Mouse (Mus musculus): ENCODE measurements around the gene Rad51b.

Gene Rad51b

GRCm38 (mm10) chr12:79766116-79766515, 469.0 kb downstream of the Rad51b start:
- DNase-seq (ENCODE audit: low spot score in 2 of 2) = no peak

- no peak for DNase-seq (ENCODE audit: low spot score in 2 of 2)
Measured at GRCm38 (mm10) chr12:79768741-79769322, 471.8 kb downstream of the Rad51b start.

GRCm38 (mm10) chr12:79769763-79770162, 472.7 kb downstream of the Rad51b start:
- DNase-seq (ENCODE audit: low spot score in 2 of 2) = no peak

DNA sequence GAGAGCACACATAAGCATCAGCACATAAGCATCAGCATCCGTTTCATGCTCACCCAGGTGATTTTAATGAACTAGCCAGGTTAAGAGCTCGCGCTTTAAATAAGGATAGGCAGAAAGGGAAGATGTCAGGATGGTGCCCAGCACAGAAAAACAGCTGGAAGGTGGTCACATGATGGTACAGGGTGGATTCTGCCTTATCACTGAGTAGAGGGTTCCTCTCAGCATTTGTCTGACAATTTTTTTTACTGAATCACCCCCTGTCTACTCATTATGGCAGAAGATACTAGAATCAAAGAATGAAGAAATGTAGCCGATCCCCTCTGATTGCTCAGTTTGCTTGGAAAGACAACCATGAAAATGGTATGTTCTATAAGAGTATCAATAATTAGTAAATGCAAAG, 474.1 kb downstream of the Rad51b start:
- no peak for DNase-seq (ENCODE audit: low spot score in 2 of 2)

GRCm38 (mm10) chr12:79771741-79772140, 474.7 kb downstream of the Rad51b start:
- no peak for DNase-seq (ENCODE audit: low spot score in 2 of 2)

GRCm38 (mm10) chr12:79773246-79773645, 476.2 kb downstream of the Rad51b start:
- no peak for DNase-seq (ENCODE audit: low spot score in 2 of 2)

GRCm38 (mm10) chr12:79774571-79774970, 477.5 kb downstream of the Rad51b start:
- DNase-seq (ENCODE audit: low spot score in 2 of 2) = no peak

DNA sequence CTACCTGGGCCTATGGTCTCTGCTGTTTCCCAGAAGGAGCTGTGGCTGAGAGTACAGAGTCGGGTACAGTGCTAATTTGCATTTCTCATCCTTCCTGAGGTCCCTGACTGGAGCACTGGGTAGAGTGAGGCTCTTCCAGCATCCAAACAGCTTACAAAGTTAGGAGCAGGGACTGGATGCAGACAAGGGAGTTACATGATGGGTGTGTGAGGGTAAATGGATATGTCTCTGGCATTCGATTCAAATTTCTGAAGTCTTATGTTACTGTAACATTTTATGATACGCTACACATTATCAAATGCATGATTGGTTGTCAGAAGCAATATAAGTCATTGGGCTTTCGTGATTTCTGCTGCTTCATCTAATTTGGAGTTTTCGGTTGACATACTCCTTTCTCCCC, 479.7 kb downstream of the Rad51b start:
- no peak for DNase-seq (ENCODE audit: low spot score in 2 of 2)

GRCm38 (mm10) chr12:79780745-79781144, 483.7 kb downstream of the Rad51b start:
- no peak for DNase-seq (ENCODE audit: low spot score in 2 of 2)

DNA sequence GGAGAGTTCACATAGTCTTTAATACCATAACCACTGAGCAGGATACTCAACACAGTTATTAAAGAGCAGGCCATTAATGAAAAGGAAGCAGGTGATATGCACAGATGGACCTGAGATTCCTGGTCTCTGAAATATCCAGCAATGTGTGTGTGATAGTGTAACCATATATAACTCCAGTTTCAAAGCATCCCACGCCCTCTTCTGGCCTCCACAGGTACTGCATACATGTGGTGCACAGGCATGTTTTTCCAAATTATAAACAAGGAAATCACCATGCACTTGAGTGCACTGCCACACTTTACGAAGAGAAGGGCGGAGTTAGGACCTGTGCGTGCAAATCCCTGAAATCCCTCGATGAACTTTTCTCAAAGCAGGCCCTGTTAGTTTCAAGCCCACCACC, 484.7 kb downstream of the Rad51b start:
- DNase-seq (ENCODE audit: low spot score in 2 of 2) = no peak

DNA sequence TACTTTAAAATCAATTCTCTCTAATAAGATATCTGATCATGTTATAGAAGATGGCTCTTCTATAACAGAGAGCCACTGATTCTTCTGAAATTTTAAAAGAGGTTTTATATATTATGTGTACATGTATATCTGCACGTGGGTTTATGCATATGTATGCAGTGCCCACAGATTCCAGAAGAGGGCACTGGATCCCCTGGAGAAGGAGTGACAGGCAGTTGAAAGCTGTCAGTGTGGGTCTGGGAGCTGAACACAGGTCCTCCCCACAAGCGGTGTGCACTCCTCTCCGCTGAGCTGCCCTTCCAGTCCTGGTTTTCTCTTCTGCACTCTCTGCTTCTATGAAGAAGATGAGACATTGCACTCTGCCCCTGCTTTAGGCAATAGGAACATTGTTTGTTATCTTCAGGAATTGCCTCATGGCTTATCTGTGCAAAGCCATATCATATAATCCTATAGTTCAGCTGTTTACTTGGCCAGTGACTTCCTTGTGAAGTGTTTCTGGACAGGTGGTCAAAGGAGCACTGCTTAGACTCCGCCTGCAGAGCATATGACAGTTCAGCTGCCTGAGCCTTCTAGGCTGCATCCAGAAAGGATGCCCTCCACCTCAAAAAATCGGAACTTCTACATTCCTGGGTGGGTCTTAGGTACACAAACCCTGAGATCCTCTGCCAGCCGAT, 485.5 kb downstream of the Rad51b start:
- no peak for DNase-seq (ENCODE audit: low spot score in 2 of 2)

GRCm38 (mm10) chr12:79784159-79784558, 487.1 kb downstream of the Rad51b start:
- no peak for DNase-seq (ENCODE audit: low spot score in 2 of 2)

- no peak for DNase-seq (ENCODE audit: low spot score in 2 of 2)
Measured at GRCm38 (mm10) chr12:79785691-79786090, 488.6 kb downstream of the Rad51b start.

DNA sequence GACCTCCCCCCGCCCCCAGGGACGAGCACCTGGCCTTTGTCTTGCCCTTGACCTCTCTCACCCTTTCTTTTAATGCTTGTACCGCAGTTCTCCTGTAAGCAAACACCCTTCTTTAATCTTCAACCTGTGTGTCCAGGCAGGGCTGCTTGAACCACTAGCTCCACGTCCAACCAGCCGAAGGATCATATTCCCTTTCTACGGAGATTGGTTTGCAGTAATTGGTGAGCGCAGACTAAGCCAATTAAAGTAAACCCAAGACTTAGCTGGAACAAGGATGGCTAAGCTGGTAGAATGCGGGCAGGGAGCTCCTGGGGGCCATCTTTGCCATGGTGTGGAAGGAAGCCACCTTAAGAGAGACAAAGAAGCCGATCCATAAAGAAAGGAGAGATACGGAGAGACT, 490.5 kb downstream of the Rad51b start:
- no peak for DNase-seq (ENCODE audit: low spot score in 2 of 2)

GRCm38 (mm10) chr12:79788340-79788739, 491.3 kb downstream of the Rad51b start:
- no peak for DNase-seq (ENCODE audit: low spot score in 2 of 2)

DNA sequence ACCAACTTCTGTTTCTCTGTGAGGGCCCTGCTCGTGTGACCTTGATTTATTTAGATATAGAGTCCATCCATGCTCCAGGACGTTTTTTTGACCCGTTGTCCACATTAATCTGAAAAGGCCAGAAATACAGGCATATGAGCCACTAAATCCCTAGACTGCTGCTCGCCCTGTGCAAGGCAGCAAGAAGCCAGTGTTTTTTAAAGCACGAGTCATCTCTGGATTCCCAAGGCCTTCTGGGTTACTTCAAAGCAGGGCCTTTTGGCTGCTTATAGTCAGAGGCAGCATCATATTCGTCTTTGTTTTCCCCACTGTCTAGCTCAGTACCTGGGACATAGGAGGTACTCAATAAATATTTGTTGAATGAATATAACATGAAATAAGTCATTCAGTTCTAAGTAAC, 492.4 kb downstream of the Rad51b start:
- no peak for DNase-seq (ENCODE audit: low spot score in 2 of 2)

DNA sequence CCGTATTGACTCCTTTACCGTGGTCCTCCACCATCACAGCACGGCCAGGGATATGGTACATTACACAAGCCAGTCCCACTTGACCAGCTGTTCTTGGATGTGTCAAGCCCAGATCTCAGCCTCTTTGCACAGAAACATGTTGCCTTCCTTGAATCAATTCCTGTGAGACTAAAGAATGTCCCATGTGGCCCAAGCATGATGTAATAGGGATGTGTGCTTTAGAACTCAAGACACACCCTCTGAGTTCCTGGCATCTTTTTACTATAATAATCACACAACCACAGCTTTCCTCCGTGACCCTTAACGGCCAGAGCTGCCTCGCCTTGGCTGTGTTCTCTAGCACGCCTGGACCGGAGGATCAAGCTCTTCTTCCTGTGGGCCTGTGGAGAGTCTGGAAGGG, 496.3 kb downstream of the Rad51b start:
- DNase-seq (ENCODE audit: low spot score in 2 of 2) = no peak

- DNase-seq (ENCODE audit: low spot score in 2 of 2) = no peak
Measured at GRCm38 (mm10) chr12:79794802-79795201, 497.7 kb downstream of the Rad51b start.

DNA sequence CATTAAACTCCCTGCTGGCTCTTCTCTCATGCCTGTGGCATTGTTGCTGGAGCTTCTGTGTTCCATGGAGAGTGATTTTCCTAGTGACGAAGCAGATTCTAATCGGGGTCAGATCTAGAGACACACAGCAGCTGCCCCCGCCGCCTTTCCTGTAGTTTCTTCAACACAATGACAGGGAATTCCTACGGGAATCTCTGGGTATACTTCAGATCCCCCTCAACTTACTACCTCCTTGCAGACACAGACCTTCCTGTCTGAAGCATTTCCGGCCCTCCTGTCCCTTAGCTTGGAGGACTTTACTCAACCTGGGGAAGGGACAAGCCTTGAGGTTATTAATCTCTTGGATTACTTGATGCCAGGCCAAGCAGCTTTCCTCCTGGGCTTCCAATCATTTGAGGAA, 499.2 kb downstream of the Rad51b start:
- no peak for DNase-seq (ENCODE audit: low spot score in 2 of 2)

DNA sequence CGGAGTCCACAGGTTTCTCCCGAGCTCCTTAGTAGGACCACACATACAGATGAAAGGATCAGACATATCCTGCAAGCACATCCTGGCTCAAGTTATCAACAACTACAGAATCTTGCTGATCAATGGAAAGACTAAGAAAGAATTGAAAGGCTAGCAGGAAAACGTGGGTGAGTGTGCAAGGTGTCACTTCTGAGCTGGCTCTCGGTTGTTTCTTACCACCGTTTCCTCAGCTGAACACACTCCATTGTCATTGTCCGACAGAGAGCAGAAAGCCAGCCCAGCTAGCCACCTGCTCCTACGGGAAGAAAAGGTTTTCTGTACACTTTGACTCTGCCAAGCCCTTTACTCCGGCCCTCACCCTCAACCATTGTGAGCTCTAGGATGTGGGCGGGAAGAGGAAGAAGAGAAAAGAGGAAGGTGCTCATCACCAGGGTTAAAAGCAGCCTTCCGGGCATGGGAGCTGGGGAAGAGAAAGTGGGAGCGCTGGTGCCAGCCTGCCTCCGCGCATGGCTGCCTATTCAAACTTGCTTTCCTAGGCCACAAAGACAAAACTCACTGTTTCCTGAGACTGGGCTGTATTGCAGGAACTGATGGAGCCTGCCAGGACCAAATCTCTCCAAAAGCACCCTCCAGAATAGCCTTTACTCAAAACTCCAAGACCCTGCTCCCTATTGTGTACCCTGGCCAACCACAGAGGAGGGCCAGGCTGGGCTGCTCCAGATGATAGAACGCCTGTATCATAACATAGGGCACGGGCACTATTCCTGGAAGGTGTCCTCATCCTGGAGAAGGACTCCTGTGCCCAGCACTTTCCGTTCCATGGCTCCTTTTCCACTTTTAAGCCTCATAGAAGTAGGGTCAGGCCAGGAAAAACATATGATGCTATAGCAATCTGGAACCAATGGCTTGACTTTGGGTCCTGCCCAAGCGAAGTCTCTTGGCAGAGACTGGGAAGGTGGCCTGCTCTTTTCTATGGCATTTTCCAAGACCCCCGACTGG, 500.0 kb downstream of the Rad51b start:
- no peak for DNase-seq (ENCODE audit: low spot score in 2 of 2)

DNA sequence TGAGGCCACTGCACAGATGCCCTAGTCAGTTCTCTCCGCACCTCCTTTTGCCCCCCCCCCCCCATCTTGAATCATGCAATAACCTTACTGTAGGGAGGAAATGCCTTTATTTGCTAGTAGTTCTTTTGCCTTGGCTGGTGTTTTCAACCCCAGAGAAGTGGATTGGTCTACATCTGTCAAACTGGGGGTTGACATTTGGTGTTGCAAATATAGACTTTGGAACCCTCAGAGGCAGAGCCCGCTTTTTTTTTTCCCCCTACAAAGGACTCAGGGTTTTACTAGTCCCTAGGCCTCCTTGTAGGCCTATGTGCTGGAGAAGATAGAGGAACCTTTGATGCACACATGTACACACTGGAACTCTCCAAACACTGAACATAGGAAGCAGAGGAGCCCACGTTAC, 501.4 kb downstream of the Rad51b start:
- no peak for DNase-seq (ENCODE audit: low spot score in 2 of 2)

GRCm38 (mm10) chr12:79799370-79799769, 502.3 kb downstream of the Rad51b start:
- DNase-seq (ENCODE audit: low spot score in 2 of 2) = no peak

GRCm38 (mm10) chr12:79803670-79804069, 506.6 kb downstream of the Rad51b start:
- DNase-seq (ENCODE audit: low spot score in 2 of 2) = no peak

All from spleen, postnatal 14 days (tissue).